Mouse (Mus musculus): ENCODE measurements around the gene Krr1.

DNA sequence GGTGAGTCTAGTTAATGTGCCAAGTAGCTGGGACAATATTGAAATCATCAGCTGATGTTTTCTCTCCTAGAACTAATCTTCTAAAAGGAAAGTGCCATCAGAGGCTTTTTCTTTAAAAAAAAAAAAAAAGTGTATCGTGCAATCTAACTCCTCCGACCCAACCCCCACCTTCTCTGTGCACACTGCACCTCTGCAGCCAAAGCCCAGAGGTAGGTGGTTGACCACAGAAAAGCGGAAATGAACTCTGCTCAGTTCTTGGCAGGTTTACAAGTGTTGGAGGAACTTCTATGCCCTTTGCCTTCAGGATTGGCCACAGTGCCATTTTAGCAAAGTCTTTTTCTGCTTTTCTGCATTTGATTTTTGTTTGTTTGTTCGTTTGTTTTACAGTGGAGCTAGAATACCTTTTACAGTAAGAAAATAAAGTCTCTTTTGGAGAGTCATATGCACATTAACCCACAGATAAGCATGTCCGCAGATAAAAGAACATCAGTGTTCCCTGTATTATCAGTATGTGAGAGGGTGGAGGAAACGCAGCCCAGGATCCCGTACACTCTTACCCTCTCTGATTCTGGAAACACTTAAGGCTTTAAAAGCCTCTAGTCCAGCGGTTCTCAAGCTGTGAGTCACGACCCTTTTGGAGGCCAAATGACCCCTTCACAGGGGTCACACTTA is 30.2 kb downstream of the Krr1 start, which contains the start of gene Glipr1:
- TF ChIP-seq ZMIZ1 (IDR thresholded peaks at IDR 0.05; ENCODE audit: low read depth, low read length) (0 out of 2 replicates have a peak, but pooled peaks have one; percentile 51), CTCF (IDR thresholded peaks at IDR 0.05 in 2 of 3, conservative IDR thresholded peaks at IDR 0.05 in 1 of 3; ENCODE audit: control insufficient read depth in 1 of 3, insufficient read depth in 1 of 3, low read depth in 2 of 3, low read length in 3 of 3, poor library complexity in 1 of 3, severe bottlenecking in 1 of 3) (no peak), GATA1 (IDR thresholded peaks at IDR 0.05; ENCODE audit: low read depth, low read length) (peak; percentile 83), MEF2A (IDR thresholded peaks at IDR 0.05; ENCODE audit: extremely low read depth, insufficient replicate concordance, low read depth, low read length, poor library complexity, severe bottlenecking) (peak; percentile 59; the same call in 1 of the 2 replicates), USF1 (IDR thresholded peaks at IDR 0.05; ENCODE audit: low read depth, low read length) (peak; percentile 30; the same call in 1 of the 2 replicates), CHD1 (IDR thresholded peaks at IDR 0.05; ENCODE audit: low read depth, low read length) (0 out of 2 replicates have a peak, but pooled peaks have one; percentile 57), RAD21 (IDR thresholded peaks at IDR 0.05; ENCODE audit: low read depth, low read length) (no peak), POLR2A (IDR thresholded peaks at IDR 0.05; ENCODE audit: control insufficient read depth in 1 of 2, insufficient read depth in 1 of 2, low read depth in 1 of 2, low read length in 2 of 2, poor library complexity in 1 of 2) (no peak), E2F4 (IDR thresholded peaks at IDR 0.05; ENCODE audit: borderline replicate concordance, low read depth, low read length) (no peak), TAL1 (IDR thresholded peaks at IDR 0.05; ENCODE audit: low read length) (no peak), EP300 (IDR thresholded peaks at IDR 0.05; ENCODE audit: low read depth in 1 of 2, low read length in 2 of 2) (peak; percentile 82 to 94), POLR2AphosphoS5 (IDR thresholded peaks at IDR 0.05; ENCODE audit: borderline replicate concordance, low read depth, low read length) (no peak), KAT2A (conservative IDR thresholded peaks at IDR 0.05; ENCODE audit: low read depth, low read length) (peak; percentile 43; the same call in 1 of the 2 replicates)
